Mouse (Mus musculus) c-Kit-positive CD71-positive TER-119-positive erythroid progenitor cells, embryonic 14.5 days (primary cell): Measurements from ENCODE around the gene Kcnq1.

Experiments used
- DNase-seq: peaks from one replicate; pipeline ENCODE4 v3.0.0-alpha.2; 2013; ENCODE audit warnings: low spot score

Gene Kcnq1

DNA sequence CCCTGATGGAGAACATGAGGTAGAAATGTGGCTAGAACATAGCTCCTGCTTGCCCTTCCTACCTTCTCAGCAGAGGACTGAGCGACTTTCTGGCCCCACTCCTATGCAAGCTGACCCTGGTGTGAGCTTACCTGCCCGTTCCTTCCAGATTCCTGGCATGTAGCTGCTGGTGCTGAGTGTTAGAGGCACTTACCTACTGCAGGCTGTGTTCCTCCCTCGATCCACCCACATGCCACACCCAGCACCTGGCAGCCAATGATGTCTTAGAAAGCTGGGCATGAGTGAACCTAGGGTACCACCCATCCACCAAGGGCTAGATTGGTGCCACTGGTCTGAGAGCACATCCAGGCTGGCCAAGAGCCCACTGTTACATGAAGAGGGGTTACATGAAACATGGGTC lies 12.3 kb upstream of the Kcnq1 start:
- DNase-seq = no peak

DNA sequence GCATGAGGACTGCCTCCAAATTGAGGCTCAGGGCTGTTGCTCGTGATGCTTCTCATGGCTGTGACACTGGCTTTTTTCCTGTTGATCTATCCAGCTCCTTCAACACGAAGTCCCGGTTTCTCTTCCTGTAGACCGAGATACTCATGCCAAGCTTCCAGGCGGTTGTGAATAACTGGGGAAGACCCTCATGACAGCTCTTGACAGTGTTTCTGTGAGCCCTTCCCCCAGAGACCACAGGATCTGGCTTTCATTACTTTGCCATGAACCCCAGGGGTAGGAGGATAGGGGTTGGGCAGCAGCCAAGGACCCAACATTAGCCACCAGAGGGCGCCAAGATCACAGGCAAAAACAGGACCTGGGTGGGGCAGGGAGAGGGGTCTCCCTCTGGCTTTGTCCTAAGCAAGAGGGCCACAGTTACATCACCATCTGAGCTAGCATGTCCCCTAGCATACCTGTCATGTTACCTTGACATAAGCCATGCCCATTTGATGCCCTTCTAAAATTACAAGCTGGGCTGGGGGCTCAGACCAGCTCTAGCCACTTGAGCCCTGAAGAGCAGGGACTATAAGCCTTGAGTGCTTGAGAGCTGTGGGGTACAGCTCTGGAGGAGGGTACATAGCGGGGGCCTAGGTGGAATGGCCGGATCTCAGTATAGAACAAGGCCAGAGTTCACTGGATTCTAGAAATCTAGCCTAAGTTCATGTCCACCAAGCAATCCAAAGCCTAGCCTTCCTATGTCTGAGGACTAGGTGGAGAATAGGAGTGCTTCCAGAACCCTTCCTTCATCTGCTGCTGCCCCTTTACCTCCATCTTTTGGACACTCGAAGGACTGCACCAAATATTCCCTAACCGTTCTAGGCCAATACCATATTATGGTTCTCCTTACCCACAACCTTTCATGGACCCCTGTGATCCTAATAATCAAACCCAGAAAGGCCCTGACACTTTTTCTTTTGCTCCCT lies 11.3 kb upstream of the Kcnq1 start, which contains the start of gene Trpm5:
TSS of gene Trpm5 (minus strand) at position 51 of the 962 bp plus-strand sequence.
- no peak for DNase-seq

DNA sequence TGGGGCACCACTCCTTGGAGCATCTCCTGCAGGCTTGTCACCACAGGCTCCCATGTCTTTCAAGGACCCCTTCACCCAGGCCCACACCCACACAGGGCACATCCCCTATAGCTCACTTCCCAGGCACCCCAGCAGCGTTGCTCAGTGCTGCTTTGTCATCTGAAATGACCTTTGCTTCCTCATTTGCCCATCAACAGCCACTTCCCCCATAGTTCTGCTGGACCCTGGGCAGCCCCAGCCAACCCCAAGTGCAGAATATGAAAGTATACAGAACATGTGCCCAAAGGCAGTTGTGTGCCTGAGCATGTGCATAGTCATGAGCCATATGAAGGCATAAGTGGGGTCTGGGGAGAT lies 10.6 kb upstream of the Kcnq1 start:
- no peak for DNase-seq

DNA sequence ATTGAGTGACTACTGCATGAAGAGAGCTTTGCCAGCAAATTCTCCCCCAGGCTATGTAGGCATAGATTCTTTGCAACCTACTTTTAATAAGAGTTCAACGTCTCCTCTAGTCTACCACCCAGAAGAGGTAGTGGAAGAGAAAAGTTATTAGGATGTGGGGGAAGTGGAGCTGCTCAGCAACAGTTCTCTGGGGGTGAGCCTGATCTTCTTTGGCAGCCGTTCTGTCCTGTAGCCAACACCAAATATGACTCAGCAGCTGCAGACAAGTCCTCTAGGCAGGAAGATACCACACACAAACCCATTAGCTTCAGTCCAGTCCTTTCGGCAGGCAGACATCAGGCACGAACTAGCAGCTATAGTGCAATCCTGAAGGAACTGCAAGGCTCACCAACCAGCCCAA lies 5.4 kb upstream of the Kcnq1 start:
- no peak for DNase-seq

DNA sequence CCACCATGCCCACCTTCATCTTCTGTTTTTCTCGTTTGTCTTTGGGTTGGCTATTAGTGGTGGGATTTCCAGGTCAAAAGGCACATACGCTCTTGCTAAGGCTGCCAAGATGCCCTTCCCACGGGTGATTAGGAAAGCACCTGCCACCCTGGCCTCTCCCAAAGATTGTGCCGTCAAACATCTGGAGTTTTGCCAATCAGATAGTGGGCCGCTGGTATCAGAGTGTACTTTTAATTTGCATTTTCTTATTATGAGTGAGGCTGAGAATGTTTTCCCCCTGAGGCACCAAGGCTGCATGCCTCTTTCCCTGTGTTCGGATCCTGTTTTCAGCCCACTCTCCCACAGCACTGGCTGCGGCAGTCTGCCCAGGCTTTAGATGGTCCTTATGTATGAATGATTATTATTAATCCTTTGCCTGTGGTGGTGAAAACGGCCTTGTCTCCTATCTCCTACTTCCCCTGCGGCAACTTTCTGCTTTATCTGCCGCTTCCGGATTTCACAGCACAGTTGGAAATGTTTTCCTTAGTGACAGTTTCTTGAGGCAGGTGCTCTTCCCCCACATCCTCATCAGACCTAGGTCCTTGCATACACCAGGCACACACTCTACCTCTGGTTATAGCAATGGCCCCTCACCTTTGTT lies 784 bp upstream of the Kcnq1 start:
- DNase-seq = no peak

DNA sequence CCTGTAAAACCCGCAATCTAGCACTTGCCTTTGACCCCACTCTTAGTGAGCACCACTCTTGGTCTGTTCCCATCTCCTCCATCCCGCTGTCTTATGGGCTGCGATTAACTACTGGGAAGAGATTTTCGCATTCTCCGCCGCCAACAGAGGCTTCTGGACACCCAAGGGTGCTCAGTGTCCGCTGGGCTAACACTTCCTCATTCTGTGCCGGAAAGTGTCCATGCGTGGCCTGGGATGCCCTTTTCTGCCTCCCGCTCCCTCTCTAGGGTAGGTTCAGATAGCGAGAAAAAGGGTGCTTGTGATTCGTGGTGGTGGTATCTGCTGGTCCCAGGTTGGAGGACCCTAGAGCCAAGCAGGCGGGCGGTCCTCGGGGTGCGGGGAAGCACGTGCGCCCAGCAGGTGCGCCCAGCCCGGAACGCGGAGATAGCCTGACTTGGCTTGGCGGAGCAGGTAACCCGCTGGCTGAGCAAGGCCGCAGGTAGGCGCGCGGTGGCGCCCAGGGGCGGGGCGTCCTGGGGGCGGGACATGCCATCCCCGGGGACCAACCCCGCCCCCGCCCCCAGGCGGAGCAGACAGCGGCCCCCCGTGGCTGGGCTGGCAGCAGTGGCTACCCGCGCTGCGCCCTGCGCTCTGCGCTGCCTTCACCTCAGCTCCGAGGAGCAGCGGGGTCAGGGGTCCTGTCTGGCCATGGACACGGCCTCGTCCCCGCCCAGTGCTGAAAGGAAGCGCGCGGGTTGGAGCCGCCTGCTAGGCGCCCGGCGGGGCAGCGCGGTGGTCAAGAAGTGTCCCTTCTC lies 707 bp downstream of the Kcnq1 start:
- no peak for DNase-seq

DNA sequence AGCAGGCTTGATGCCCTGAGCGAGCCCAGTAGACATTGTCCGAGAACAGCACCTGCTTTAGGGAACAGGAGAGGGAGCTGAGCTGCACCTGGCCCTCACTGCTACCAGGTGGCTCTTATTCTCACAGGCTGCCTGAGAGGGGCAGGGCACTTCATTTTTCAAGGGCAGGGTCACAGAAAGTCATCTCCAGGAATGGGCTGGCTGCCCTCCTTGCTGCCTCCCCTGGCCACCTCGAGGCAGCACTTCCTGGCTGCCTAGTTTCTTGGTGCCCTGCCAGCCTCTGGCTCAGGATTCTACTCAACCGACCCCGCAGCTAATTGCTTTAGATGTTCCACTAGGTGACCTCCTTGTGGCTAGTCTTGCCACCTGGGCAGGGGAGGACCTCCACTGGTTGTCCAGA lies 2.0 kb downstream of the Kcnq1 start:
- no peak for DNase-seq

DNA sequence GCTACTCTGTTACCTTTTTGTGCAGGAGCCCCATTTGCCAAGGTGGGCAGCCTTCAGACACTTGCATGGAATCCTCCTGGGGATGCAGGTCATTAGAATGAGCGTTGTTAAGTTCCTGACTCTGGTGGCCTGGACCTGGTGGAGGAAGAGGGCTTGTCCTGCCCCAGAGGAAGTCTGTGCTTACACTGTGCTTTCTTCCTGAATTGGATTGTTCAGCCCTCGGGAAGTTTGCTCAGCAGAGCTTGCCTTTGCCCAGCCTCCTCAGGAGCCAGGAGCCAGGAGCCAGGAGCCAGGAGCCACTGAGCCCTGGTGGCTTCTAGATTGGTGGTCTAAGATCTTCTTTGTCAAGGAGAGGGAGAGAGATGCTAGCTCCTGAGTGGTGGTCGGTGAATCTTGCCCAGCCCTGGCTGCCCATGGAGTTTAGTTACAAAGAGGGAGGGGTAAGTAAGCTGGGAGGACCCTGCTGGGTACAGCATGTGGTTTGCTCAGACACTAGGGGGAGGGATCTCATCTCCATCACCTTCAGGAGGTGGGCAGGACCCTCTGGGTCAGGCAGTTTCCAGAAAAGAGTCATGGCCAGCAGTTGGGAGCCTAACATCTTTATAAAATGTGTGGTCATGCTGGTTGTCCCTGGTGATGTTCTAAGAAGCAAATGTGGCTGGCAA lies 3.0 kb downstream of the Kcnq1 start:
- no peak for DNase-seq

DNA sequence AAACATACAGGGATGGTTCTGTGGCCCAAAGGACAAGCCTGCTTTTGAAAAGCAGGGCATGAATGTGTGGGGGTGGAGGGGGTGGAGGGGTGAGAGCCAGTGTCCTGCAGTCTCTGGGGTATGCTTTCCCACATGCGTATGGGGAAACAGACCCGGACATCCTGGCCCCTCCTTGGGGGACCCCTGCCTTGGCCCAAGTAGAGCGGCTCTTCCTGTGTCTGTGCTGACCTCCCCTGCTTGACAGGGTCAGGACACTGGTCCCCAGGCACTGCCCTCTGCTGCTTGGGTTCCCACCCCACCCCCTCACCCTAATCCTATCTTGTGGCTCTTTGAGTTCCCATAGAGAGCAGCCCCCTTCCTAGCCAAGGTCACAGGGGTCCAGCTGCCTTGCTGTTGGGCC lies 3.5 kb downstream of the Kcnq1 start:
- DNase-seq = no peak

DNA sequence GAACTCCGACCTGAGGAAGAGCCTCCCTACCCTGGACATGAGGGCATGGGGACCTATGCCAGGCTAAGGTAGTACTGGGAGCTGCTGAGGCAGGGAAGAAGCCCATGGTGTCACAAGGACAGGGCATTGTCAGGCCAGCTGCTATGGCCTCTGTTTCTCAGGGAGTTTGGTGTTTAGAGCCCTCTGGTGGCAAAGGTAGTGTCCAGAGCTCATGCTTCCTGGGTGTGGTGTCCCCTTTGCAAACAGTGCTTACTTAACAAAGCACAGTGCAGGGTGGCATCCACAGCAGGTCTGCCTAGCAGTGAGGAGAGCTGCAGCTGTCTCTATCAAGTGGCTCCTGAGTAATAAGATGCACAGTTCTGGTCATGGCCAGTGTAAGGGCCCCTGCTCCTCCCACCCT lies 4.6 kb downstream of the Kcnq1 start:
- DNase-seq = no peak

DNA sequence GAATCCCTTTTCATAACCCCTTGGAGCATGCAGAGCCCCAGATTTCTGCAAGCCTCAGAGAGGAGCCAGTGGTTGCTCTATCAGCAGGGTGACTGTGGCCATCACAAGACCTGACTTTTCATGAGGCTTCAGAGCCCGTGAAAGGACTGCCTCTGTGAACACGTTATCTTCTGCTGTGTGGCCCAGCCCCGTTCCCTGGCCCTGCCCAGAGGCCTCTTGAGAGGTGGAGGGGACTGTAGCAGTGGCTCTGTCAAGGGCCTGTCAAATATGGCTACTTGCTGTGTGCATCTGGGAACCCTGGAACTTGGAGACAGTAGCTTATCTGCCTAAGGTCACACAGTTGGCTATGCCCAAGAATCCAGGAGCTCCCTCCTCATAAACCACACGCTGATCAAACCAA lies 5.6 kb downstream of the Kcnq1 start:
- DNase-seq = no peak

DNA sequence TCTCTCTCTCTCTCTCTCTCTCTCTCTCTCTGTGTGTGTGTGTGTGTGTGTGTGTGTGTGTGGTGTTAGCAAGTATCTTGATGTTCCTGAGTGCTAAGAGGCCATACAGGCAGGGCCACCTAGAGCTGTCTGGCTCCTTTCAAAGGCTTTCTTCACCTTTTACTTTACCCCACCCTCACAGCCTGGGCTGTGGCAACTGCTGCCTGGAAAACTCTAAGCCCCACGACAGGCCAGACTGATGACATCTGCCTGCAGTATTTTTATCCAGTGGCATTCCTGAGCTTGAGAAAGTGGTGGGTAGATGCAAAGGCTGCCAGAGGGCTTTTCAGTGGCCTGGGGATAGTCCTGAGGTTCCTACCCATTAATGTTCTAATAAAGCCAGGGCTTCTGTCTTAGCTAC lies 6.2 kb downstream of the Kcnq1 start:
- DNase-seq = no peak

DNA sequence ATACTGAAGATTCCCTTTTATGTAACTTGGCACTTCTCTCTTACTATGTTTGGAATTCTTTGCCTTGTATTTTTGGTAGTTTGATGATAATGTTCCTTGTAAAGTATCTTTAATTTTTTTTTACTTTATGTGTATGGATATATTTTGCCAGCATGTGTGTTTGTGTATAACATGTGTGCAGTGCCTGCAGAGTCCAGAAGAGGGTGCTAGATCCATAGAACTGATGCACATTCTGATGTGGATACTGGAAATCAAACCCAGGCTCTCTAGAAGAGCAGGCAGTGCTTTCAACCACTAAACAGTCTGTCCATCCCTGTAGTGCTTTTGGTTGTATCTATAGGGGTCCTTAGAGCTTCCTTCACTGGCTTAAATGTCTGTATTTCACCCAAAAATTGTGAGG lies 8.6 kb downstream of the Kcnq1 start:
- DNase-seq = no peak

DNA sequence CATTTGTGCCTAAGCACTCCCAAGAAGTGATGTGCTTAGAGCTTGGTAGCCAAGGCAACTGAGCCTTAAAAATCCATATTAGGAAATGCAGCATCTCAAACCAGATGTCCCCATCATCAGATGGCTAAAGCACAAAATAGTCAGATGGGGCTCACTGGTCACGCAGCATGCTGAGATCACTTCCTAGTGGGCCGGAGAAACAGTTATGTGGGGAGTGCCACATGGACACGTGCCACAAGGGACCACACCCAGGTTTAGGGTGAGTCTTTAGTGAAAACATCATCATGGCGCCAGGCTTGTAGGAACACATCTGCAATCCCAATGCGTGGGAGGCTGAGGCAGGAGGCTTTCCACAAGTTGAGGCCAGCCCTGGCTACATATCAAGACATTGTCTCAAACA lies 10.4 kb downstream of the Kcnq1 start:
- no peak for DNase-seq

DNA sequence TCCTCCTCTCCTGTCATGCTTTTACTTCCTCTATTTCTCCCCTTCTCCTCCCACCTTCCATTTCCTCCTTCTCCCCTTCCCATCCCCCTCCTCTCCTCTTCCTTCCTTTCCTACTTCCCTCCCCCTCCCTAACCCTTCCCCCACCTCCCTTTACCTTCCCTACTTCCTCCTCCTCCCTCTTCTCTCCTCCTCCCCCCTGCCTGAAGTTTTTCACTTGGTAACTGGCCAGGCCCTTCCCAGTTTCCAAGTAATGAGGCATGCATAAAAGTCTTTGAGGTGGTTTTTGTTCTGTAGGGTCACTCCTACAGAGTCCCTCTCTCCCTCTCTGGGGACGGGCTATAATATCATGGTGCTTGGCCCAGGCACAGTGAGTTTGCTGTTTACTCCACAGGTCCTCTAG lies 13.2 kb downstream of the Kcnq1 start:
- no peak for DNase-seq

DNA sequence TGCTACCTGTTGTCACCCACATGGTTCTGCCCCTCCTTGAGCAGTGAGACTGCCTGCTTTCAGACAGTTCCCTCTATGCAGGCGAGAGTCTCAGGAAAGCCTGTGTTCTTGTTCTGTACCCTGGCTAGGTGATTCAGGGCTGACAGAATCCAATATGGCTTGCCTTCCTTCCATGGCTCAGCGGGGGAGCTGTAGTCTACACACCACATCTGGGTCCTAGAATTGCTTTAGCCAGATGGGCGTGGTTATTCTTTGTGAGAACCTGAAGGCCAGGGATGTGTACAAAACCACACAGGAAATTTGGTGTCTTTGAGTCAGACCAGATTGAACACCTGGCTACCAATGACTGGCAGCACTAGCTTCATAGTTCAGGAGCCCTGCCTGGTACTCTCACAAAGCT lies 13.7 kb downstream of the Kcnq1 start:
- DNase-seq = no peak

DNA sequence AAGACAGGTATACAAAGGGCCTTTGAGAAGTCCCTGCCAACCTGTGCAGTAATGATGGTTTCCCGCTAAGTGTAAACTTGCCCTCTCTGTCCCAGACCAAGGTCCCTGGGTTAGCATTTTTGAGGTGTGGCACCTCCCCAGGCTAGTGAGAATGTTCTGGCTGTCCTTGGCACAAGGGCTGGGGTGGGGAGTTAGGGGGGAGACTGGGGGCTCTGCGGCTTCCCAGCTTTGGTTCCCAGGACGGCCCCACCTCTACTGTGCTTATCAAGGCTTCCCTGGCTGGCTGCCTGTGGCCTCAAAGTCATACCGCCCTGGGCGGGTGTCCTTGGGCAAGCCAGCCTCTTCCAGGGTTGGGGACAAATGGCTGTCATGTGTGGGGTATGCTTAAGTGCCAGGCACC lies 16.0 kb downstream of the Kcnq1 start:
- DNase-seq = no peak

DNA sequence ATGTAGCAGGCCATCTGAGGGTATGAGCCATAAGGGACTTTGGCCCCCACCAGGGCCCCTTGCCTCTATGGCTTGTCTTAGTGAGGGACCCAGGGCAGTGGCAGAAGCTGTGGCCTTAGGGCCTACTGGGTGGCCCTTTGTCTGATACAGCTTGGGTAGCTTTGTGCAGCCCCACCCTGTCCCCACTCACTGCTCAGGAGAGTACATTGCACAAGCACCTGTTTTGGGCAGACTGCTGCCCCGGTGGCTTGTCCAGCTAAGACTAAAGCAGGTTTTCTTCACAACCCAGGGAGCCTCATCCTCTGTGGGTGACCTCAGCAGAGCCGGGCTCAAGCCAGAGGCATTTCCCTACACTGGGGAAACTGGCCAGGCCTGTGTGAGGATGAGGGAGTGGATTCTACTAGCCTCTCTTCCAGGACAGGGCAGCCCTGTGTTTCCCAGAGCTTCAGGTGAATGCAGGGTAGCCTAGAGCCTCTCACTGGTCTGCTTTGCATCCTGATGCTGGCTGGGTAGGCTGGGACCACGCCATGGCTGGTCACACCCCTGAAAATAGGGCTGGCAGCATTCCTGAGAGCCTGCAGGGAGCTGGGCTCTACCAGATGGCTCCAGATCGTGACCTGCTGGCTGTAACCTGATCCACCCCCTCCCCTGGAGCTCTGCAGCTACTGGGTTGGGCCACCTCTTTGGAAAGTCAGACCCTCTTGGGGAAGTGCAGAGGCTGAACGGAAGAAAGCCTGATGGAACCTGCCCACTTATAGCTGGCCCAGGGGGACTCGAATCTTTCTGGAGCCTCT lies 17.9 kb downstream of the Kcnq1 start:
- no peak for DNase-seq

DNA sequence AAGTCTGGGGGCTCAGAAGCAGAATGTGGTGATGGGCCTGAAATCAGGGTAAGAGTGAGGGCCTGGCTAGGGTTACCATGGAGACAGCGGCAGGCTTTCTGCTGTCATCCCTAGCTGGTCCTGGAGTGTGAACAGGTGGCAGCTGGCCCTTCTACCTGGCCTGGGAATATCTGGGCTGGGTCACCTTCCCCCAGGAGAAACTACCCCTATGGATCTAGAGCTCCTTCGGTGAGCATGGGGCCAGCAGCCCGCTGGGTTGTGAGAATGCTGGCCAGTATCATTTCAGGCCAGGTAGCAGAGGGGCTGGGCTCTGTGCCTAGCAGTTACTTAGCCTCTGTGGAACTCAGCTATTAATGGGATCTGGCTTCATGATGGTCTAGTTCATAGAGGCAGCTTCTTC lies 18.7 kb downstream of the Kcnq1 start:
- no peak for DNase-seq

DNA sequence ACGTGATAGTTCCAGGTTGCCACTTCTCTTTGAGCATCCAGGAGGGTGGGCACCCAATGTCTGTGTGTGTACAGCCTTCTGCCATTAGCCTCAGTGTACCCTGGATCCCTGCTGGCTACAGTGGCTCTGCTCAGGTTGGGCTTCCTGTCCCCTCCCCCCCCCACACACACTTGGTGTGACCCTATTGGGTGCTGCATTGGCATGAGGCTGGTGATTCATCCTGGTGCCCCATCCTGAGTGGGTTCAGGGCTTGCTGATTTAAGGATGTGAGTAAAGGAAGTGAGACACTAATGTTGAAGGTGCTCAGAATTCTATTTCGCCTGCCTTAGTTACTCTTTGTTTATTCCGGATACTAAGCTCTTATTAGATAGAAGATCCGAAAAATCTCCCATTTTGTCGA lies 26.7 kb downstream of the Kcnq1 start:
- no peak for DNase-seq

DNA sequence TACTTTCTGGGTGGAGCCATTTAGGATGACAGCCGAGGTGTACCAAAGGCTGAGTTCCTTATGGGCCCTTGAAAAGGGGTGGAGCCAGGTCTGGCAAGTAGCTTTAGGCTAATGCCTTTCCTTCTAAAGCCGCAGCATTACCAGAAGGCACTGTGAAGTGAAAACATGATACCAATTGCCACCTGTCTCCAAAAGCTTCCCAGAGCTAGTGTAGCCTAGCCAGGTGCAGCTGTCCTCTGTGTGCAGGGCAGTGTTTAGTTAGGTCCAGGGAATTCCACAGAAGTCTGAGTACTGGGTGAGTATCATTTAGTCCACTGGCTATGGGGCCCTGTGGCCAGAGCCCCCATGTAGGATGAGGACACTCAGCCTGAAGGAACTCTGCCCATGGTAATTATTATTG lies 30.0 kb downstream of the Kcnq1 start:
- no peak for DNase-seq

DNA sequence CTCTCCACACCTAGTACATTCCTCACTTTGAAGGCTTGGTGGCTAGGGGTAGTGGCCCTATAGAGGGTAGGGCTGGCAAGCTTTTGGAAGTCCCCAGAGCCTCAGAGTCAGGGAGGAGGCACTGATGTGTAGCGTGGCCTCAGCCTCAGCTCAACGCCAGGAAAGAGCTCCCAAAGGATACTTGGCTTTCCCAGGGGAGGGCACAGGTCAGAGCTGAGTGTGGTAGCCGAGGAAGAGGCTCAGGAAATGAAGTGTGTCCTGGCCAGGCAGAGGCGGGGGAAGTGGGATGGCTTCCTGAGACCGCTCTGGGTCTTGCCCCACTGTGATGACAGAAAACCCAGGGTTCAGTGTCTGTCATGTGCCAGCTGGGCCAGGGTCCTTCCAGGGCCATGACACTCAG lies 30.4 kb downstream of the Kcnq1 start:
- no peak for DNase-seq
